Mouse (Mus musculus) kidney, adult 18-20 months (tissue): ENCODE measurements around the gene Akap8l.

Experiments
- DNase-seq: peaks from one replicate; pipeline ENCODE4 v3.0.0; 2021

The Akap8l gene

DNA sequence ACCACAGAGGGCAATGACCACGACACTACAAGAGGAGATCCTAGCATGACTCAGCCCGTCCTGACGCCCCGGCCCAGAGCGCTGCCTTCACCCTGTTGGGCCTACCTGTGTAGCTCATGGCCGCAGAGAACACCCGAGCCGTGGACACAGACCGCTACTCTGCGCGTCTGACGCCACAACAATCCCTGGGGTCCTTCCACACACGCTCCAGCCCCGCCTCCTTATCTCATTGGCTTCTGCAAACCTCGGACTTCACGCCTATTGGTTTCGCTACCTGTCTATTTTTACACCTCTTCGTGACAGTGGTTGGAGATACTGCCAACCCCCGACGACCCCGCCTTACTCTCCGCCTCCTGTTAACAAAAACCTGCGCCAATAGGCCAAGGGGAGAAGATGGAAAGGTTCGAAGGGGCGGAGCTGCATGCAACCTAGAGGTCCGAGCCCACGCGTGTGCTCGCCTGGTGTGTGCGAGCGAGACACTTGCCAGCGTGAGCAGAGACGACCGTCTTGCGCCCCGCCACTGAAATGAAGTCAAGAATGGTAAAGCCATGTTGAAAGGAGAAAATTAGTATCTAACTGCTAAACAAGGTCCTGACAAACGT lies at the start of gene Akap8l:
Akap8l (minus strand) TSS at position 226 of the 602 bp plus-strand sequence.
- peak; percentile 97 for DNase-seq

DNA sequence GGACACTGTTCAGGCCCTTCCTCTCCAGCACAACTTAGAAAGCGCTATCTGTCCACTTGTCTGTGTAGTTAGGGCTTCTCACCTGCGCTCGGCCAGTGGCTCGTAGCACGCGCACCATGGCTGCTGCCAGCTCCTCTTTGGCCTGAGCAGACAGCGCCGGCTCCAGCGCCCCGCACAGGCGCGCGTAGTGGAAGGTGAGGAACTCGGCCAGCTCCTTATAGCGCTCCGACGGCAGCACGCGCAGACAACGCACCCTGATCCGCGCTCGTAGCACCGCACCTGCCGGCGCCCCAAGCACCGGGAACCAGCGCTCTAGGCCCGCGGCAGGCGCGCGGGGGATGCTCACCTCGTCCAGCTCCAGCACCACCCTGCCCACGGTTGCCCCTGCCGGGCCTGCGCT lies 45.9 kb upstream of the Akap8l start:
- peak; percentile 8 for DNase-seq

DNA sequence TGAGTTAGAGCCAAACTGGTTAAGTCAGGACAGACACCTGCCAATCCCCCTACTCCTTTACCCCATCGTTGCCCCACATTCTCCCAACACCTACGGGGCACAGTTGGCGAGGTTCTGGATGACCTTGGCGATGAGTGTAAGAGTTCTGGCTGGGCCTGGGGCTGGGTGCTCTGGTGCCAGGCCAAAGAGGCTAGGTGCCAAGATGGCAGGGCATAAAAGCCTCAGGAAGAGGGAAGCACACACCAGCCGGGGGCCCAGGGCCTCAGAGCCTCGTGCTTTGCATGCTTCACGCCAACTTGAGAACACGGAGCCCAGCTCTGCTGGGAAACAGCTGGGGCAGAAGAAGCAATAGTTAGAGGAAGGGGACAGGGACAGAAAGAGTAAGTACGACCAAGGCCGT lies 43.5 kb upstream of the Akap8l start:
- DNase-seq: no peak

DNA sequence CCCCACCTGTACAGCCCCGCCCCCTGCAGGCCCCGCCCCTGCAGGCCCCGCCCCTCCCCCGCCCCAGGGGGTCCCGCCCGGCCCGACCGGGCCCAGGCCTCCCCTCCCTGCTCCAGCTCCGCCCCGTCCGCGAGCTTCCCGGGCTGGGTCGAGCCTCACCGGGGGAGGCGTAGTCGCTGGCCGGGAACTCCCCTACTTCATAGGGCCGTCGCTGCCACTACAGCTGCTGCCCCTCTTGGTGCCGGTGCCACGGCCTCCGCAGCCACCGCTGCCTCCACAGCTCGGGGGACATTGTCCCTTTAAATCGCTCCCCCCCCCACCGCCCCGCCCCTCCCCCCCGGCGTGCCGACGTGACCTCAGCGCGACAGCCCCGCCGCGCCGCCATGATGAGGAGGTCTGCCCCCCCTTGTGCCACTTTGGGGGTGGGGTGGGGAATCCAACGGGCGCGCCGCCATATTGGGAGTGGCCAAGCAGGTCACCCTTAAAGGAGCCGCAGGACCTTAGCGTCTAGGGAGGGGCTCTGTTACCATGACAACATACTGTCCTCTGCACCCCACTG lies 38.8 kb upstream of the Akap8l start, which contains the start of gene Wiz:
Wiz (minus strand) TSS at position 339 of the 559 bp plus-strand sequence.
- peak; percentile 96 for DNase-seq

- DNase-seq: peak; percentile 55
These were observed 38.1 kb upstream of the Akap8l start for GRCm38 (mm10) chr17:32388370-32389100.

- no peak for DNase-seq
These were observed 37.6 kb upstream of the Akap8l start for GRCm38 (mm10) chr17:32387986-32388369.

- peak; percentile 56 for DNase-seq
These were observed 36.4 kb upstream of the Akap8l start for GRCm38 (mm10) chr17:32386659-32387432.

- DNase-seq: no peak
These were observed 33.3 kb upstream of the Akap8l start for GRCm38 (mm10) chr17:32383661-32384060.

- no peak for DNase-seq
These were observed 32.2 kb upstream of the Akap8l start for GRCm38 (mm10) chr17:32382576-32382975.

DNA sequence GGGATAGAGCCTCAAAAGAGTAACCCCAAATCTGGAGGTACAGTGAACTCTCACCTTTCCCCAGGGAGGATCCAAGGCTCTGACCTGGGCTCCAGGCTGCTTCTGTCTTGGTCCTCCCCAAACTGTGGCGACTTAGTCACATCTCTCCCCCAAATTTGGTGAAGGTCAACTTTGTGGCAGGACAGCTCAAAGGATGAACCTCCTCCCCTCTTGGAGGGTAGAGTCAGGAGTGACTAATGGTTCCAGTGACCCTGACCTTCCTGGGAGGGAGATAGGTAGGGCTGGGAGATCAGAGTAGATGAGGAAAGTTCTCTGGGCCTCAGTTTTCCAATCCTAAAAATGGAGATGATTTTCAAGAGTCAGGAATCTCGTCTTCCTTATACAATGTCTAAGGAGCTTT lies 28.4 kb upstream of the Akap8l start:
- no peak for DNase-seq

- no peak for DNase-seq
These were observed 26.7 kb upstream of the Akap8l start for GRCm38 (mm10) chr17:32377137-32377536.

DNA sequence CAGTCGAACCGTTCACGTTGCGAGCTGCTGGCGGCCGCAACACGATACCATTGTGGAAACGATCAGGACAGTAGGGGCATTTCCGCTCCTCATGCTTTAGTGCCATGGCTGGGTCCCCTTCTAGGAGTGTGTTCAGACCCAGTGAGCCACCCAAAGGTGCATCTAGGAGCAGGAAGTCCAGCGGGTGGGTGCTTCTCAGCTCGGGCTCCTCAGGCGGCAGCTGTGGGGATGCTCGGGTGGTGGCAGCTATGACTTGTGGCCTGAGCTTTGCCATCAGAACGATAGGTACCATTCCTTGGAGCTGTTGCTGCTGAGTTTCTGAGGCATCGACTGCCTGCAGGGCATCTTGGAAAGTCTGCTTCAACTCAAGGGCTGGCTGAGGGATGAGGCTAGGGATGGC lies 26.1 kb upstream of the Akap8l start:
- no peak for DNase-seq

GRCm38 (mm10) chr17:32368991-32369578 lies 18.7 kb upstream of the Akap8l start:
- DNase-seq: no peak

DNA sequence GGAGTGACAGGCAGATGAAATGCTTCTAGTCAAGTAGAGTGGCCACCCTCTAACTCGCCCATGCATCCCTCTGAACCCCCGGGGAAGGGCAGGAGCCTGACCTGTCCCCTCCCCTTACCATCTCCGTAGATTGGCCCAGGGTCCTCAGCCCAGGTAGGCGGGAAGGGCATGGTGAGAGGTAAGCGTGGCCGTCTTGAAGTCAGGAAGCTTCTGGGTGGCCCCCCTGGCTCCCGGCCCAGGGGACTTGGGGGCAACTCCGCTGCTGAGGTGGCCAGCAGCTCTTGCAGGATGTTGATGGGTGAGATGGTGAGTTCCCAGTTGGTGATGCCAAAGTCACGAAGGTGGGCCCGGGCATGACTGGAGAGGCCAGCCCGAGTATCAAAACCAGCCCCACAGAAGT lies 17.3 kb upstream of the Akap8l start:
- no peak for DNase-seq

DNA sequence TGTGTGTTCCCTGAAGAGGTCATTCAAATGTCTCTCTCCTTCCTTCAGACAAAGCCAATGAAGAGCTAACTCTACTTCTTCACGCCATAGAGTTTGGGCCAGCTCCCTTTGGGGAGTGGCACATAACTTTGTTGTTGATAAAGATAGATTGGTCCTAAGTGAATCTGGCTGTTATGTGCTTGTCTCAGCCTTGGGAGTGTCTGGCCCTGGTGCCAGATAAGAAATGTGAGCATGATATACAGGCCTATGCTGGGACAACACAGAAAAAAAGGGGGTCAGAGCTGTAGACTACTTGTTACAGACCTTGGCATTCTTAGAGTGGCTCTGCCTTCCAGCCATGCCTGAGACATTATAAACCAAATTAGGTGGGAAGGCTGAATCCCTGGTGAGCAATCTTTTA lies 14.9 kb upstream of the Akap8l start:
- no peak for DNase-seq

GRCm38 (mm10) chr17:32364850-32365249 lies 14.4 kb upstream of the Akap8l start:
- no peak for DNase-seq

GRCm38 (mm10) chr17:32364331-32364730 lies 13.9 kb upstream of the Akap8l start:
- DNase-seq: peak; percentile 90

DNA sequence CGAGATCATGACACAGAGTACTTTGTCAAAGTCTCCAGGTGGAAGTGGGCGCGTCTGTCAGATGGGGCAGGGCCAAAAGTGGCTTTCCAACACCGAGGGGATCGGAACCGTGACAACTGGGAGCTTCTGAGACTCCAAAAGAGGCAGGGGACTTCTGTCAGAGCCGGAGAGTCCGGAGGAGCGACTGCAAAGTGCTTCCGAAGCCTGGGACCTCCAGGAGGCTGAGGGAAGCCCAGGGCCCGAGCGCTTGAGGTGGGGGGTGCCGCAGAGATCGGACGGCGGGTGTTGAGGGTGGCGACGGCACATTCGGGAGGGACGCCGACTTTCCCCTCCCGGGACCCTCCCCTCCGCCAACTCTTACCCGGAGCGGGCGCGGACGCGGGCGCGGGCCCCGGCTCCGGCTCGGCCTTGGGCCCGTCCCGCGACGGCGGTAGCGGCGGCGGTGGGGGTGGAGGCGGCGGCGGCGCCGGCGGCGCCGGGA lies 13.5 kb upstream of the Akap8l start:
- peak; percentile 36 for DNase-seq

DNA sequence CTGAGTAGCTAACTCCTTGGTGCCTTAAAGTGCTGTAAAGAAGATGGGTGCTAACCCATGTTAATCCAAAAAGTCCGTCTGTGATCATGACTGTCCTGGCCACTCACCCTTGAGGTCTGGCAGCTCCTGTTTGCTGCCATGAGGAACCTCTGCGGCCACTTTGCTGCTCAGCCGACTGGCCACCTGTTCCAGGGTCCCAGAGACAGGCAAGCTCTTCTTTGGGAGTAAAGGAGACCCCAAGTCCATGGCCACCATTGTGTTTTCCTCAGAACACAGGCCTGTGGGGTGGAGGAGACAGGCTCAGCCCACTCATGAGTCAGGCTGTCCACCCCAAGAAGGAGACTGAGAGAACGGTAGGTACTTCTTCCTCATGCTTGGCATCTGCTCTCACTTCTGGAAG lies 12.3 kb upstream of the Akap8l start:
- no peak for DNase-seq

GRCm38 (mm10) chr17:32359928-32360327 lies 9.5 kb upstream of the Akap8l start:
- no peak for DNase-seq

- no peak for DNase-seq
These were observed 8.5 kb upstream of the Akap8l start for GRCm38 (mm10) chr17:32358943-32359340.

- DNase-seq: no peak
These were observed 8.0 kb upstream of the Akap8l start for GRCm38 (mm10) chr17:32358192-32358942.
